Mouse (Mus musculus): Measurements from ENCODE around the gene Tada3.

DNA sequence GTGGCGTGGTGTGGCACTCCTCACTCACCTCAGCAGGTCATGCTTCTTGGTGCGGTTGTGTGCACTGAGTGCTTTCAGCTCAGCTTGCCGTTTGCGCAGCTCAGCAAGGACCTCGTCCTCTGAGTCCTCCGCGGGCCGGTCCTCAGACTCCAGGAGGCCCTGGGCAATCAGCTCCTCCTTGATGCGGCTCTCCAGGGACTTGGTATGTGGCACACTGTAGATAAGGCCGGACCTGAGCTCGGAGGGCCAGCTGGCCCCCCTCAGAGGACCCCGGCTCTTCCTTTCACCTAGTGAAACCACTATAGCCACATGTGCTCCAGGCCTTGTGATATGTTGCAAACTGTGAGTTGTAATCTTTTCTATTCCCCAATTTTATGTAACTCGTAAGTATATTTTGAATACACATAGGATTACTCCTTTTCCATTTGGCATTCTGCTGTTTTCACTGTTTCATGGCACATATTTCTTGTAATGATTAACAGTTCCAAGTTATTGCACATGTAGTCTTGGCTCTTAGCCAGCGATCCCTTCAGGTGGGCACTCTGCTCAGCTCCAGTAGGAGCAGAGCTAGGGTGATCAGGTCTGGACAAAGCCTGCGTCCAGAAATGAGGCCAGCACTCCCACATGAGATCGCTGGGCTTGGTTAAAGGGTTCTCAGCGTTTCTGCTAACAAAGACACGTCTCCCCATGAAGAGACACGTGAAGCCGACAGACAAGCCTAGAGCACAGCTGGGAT is 7.3 kb downstream of the Tada3 start:
- no peak for TF ChIP-seq POLR2A (IDR thresholded peaks at IDR 0.05; ENCODE audit: borderline replicate concordance, insufficient read depth, low read length)
- TF ChIP-seq CTCF (IDR thresholded peaks at IDR 0.05; ENCODE audit: borderline replicate concordance, insufficient read depth, low read depth, low read length) = no peak
